Mouse (Mus musculus) cerebellum, adult (tissue): ENCODE results near the gene Dusp11.
A peak's percentile ranks its signal among the peaks of the same experiment; 100 is the strongest.
"Not testable (repeated sequence)": the region's sequence is repeated elsewhere in the genome, so short reads cannot be mapped to it uniquely, and the experiment has no call there.

Experiments used
- ATAC-seq: cut with Nextera tagmentation; 2 replicates; pipeline ENCODE4 v1.9.2; 2017; ENCODE audit warnings: mild to moderate bottlenecking, moderate library complexity, mixed read lengths; ENCODE audit not compliant: insufficient number of reproducible peaks, low FRiP score, low TSS enrichment

Gene Dusp11

GRCm38 (mm10) chr6:85936508-85937465, 24.7 kb downstream of the Dusp11 start:
- ATAC-seq, result peak; percentile 96

GRCm38 (mm10) chr6:85935646-85936045, 25.8 kb downstream of the Dusp11 start:
- no peak for ATAC-seq

- no peak for ATAC-seq
These were observed 27.4 kb downstream of the Dusp11 start for GRCm38 (mm10) chr6:85934047-85934446.

GRCm38 (mm10) chr6:85929312-85929711, 32.2 kb downstream of the Dusp11 start:
- ATAC-seq, result no peak

GRCm38 (mm10) chr6:85927476-85928464, 33.7 kb downstream of the Dusp11 start:
- ATAC-seq, result no peak

- no peak for ATAC-seq
These were observed 34.8 kb downstream of the Dusp11 start for GRCm38 (mm10) chr6:85926709-85927108.

- no peak for ATAC-seq
These were observed 37.8 kb downstream of the Dusp11 start for GRCm38 (mm10) chr6:85923643-85924042.

- no peak for ATAC-seq
These were observed 42.1 kb downstream of the Dusp11 start for GRCm38 (mm10) chr6:85919401-85919800.

GRCm38 (mm10) chr6:85918341-85918740, 43.1 kb downstream of the Dusp11 start:
- ATAC-seq, result not testable (repeated sequence)

- no peak for ATAC-seq
These were observed 44.9 kb downstream of the Dusp11 start for GRCm38 (mm10) chr6:85916596-85916995.

GRCm38 (mm10) chr6:85915539-85916513, 45.6 kb downstream of the Dusp11 start, which contains the start of gene Nat8f1:
Gene Nat8f1, minus strand, starts transcription at chr6:85915687.
- peak; percentile 94 for ATAC-seq

GRCm38 (mm10) chr6:85915141-85915538, 46.3 kb downstream of the Dusp11 start:
- ATAC-seq, result no peak

GRCm38 (mm10) chr6:85911587-85911986, 49.9 kb downstream of the Dusp11 start, which contains the start of gene Tprkb:
Gene Tprkb, plus strand, starts transcription at chr6:85911865.
- no peak for ATAC-seq

- ATAC-seq, result no peak
These were observed 51.8 kb downstream of the Dusp11 start for GRCm38 (mm10) chr6:85909704-85910103.

GRCm38 (mm10) chr6:85908341-85908740, 53.1 kb downstream of the Dusp11 start:
- no peak for ATAC-seq

- ATAC-seq, result not testable (repeated sequence)
These were observed 54.5 kb downstream of the Dusp11 start for GRCm38 (mm10) chr6:85906911-85907351.

GRCm38 (mm10) chr6:85904642-85905061, 56.8 kb downstream of the Dusp11 start, which contains the start of gene Nat8f4:
Gene Nat8f4, minus strand, starts transcription at chr6:85904884.
- peak; percentile 68 for ATAC-seq

GRCm38 (mm10) chr6:85902303-85902702, 59.2 kb downstream of the Dusp11 start:
- no peak for ATAC-seq
